Mouse (Mus musculus) retina, postnatal 1 day (tissue): ENCODE measurements around the gene Nap1l4.

Experiments used
- DNase-seq: peaks from one replicate; pipeline ENCODE4 v3.0.0-alpha.2; 2012

Gene Nap1l4

DNA sequence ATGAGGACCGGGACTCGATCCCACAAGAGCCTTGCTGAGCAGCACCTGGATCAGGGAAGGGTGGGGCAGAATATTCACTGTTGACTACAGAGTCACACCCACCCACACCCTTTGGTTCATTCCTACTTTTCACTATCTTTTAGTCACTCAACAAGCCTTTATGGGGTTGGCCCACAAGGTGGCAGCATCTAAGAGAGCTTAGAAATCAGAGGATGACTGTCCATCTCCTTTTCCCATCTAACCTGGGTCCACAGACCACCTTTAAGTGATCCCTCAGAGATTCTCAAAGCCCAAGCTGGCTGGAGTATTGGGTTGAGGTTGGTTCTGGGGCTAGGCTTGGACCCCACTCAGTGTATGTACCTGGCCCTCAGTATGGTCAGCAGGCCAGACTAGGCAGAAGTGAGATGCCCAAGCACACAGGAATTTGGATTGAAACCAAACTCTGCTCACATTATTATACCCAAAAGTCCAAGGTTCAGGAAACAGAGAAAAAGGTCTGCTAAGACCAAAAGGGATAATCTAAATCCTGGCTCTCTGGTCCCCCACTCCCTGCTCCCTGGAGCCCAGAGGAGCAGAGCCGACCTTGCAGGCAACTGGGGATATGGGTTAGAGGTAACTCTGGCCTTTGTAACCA, 72.1 kb downstream of the Nap1l4 start:
- DNase-seq = no peak

DNA sequence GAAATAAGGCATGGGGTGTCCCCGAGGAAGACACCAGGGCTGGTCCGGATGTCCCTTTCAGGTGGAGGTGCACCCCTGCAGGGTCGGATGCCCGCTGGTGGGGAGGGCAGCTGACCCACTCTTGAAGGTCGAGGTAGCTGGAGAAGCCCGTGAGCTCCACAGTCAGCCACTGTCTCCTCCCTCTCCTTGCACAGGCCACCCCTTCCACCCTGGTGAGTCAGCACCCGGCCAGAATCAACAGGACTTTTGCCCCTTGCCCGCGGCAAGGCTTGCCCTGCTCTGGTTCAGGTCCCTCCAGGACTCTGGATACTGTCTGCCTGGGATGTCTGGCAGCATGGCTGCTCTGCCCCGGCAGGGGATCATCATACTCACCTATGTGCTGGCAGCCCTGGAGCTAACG, 73.0 kb downstream of the Nap1l4 start:
- no peak for DNase-seq

DNA sequence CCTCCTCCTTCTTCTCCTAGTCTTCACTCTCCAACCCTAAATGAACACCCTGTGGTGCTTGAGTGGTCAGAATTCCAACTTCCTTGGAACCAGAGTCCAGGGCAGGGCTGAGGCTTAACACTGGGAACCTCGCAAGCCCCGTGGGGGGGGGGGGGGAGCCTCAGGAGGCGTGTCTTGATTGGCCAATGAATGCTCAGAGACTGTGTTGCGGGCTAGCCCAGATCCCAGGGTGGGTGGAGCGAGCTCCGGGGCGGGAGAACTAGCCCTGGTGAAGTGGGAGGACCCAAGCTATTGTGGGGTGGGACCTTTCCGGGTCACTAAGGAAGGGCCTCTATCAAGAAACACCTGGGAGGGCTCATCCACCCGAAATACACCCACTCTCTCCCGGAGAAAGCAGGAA, 74.1 kb downstream of the Nap1l4 start:
- DNase-seq = peak; percentile 37

DNA sequence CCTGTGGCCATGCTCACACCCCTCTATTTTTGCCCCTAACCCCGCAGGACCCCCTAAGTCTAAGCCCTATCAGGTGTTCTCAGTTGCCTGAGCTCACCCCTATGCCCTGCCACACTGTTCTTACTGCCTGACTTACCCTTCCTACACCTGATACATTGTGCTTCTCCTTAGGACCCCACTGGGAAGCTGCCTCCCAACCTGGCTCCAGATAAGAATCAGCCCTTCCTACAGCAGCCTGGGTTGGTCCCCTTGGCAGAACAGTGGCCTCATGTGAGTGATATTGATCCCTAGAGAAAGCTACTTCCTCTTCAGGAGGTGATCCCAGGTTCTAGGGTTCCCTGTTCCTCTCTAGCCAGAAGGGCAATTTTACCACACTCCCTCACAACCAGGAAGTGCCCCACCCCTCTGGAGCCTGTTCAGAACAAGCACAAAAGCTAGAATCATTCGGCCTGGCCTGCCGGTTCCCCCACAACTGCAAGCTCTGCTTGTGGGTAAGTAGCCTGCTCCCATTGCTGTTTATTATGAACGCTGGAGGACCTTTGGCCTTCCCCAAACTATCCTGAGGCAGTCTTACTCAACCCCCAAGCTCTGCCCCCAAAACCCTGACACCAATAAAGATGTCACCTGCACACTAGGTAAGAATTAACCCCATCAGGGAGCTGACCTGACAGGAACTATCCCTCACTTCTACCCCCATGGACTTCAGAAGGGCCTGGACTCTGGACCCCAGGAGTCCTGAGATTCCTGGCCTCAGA, 75.4 kb downstream of the Nap1l4 start, which contains the start of gene Slc22a18:
Gene Slc22a18 (plus strand): TSS at position 390 of the 755 bp plus-strand sequence.
- no peak for DNase-seq

DNA sequence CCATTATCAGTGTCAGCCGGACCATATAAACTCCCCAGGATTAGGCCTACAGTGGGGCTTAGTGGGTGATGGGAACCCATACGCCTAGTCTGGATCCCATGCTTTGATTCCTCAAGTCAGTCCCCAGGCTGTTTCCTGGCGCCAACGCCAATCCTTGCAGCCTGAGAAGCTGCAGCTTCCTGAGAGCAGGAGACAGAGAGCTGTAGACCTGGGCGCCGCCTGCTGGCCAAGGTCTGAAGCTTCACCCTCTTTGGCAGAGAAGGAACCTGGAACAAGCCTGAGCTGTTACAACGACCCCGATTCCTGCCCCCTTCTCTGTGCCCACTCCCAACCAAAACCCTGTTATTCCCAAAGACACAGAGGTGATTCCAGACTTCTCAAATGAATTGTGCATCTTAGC, 79.0 kb downstream of the Nap1l4 start:
- DNase-seq = peak; percentile 83

DNA sequence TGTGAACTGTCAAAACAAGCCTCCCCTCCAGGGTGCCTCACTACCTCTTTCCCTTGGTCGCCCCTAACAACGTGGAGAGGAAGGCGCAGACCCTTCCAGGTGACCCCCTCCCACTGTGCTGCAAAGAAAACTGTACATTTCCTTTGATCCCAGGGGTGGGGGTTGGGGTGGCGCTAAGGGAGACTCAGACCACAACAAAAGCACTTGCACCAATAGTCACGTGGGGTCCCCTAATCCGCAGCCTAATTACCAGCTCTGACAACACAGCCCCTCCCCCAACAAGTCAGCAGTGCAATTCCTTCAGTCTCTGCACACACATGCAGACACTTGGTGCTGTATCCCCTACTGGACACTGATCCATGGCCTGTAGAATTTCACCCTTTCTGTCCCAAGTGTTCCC, 81.2 kb downstream of the Nap1l4 start:
- peak; percentile 77 for DNase-seq

DNA sequence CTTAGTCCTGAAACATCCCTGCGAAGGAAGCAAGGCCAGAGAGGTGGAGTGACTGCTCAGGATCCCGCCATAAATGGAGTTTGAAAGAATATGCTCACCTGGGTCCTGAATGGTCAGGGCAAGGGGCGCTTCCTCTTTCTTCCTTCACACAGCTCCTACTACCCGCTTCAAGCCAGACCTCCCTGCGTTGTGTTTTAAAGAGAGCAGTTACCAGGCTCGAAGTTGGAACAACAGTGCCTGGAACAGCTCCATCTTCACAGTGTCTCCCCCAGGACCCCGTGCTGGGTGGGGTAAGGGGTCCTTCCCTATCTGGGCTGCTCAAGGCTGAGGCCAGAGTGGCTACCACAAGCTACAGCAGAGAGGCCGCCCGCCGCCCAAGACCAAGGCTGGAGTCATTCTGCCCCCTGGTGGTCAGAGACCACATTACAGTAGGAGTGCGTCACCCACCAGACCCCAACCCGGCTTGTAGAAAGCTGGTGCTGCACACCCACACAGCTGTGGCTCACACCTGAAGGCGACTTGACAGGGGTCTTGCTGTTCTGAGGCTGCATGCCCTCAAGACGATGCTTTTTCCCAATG, 82.7 kb downstream of the Nap1l4 start:
- peak; percentile 83 for DNase-seq

DNA sequence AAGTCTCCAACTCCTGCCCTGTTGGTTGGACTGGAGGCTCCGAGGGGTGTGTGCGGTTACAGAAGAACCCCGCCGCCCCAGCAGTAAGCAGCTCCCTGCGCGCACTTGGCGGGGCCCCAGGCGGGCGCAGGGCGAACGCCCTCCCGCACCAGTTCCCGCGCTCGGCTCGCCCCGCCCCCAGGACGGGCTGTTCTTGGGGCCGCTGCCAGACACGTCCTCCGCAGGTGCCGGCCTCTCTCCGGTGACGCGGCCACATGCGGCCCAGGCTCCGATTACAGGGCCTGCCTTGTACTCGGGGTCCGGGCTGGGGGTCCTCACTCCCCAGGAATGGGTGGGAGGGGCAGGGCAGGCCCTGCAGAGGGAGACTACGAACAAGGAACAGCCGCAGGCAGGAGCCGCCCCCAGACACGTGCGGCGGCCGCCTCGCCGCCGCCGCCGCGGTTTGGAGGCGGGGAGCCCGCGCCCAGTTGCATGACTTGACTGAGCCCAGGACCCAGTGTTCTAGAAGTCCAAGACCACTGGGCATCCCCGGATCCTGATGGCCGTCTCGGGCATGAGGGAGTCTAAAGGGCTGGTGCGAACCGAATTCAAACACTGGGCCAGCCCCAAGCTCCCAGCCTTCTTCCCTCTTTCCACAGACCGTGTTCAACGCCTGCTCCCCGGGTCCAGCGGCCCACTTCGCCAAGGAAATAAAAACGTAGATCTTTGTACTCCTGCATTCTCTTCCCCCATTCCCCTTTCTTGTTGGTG, 83.9 kb downstream of the Nap1l4 start:
- DNase-seq = peak; percentile 72

DNA sequence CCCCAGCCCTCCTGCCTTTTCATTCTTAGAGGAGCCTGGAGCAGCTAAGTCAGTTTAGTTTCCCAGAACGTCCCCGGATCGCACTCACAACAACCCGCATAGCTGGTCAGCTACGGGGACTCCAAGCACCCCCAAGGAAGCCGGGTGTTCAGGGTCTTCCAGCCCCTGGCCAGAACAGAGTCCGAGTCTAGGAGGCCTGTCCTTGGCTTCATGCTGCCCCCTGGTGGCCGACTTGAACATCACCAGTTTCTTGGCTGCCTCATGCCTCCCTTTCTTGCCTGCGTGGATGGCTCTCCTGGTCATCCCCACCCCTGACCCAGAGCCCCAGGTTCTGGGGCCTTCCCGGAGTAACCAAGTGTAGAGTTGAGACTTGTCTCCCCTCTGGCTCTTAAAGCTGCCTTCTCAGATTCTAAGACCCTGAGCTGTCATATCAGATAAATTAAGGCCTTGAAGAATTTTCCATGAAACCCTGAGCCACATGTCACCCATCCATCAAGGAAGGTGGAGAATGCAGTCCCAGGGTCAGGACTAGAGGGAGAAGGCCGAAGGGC, 85.0 kb downstream of the Nap1l4 start:
- DNase-seq = peak; percentile 87
